Mouse (Mus musculus): ENCODE measurements around the gene Fam193b. TPM values are rescaled to one million over a fixed set of nuclear protein-coding genes. Genes with fewer than 3 reads are reported as not detected.

Gene Fam193b
- polyA plus RNA-seq, 1 experiment from 2014 or later, result 50.0 TPM

DNA sequence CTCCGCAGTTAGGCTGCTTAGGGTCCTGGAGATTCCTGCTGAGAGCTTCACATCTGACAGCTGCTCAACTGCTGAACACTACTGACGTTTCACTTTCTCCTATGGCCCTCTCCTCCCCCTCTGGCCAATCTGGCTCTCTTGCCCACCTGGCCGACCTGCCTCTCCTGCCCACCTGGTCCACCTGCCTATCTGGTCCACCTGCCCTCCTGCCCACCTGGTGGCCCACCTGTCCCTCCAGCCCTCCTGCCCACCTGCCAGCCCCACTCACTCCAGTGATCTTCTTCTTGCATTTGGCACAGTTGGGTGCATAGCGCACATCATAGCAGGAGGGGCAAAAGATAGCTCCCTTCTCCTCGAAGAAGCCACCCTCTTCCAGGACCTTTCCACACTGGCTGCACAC is 66.5 kb downstream of the Fam193b start:
- no peak for DNase-seq
- peaks cover 79% of the 10 kb centered on the region for H3K36me3 ChIP-seq (ENCODE audit: control insufficient read depth, insufficient read depth, low read length)
- 88% methylated on average over 5 of the region's 5 CpGs for WGBS

DNA sequence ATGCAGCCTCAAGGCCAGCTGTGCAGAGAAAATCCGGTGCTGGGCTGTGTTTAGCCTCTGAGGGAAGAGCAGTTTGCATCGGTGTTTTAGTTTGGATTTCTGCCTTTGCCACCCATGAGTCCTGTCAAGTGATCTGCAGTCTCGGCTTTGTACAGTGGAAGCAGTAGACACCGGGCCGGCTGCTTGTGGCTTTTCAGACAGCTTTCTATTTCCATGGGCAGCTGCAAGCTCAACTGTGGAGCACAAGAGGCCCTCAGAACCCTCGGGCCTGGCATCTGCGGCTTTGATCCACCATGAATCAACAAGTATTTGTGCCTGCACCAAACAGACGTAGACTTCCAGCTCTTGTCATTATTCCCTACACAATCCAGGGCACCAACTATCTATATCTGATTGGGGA is 68.5 kb downstream of the Fam193b start:
- WGBS, result 86% methylated on average over 8 of the region's 8 CpGs
- DNase-seq (no peak), ATAC-seq (ENCODE audit: low FRiP score, low TSS enrichment) (no peak)
- H3K4me2 ChIP-seq (ENCODE audit: low read length), result no peak overlapping the region
- no peak overlapping the region for H3K9ac ChIP-seq (replicated peaks; ENCODE audit: low read length)
- no peaks in the 10 kb centered on the region for H3K27me3 ChIP-seq (ENCODE audit: control insufficient read depth, insufficient read depth, low read length)
- H3K9me3 ChIP-seq (ENCODE audit: control insufficient read depth, low read length), result no peaks in the 10 kb centered on the region
- H3K27ac ChIP-seq (replicated peaks; ENCODE audit: low read depth, low read length), result no peak overlapping the region
- no peaks in the 10 kb centered on the region for H3K4me1 ChIP-seq (ENCODE audit: control insufficient read depth, insufficient read depth, low read length)
- H3K4me3 ChIP-seq (replicated peaks; ENCODE audit: low read depth, low read length), result no peak overlapping the region
- H3K36me3 ChIP-seq (ENCODE audit: control insufficient read depth, insufficient read depth, low read length), result peaks cover 75% of the 10 kb centered on the region

More for the DNA sequence above, 66.5 kb downstream of the Fam193b start:
- ATAC-seq (ENCODE audit: low FRiP score, low TSS enrichment), result no peak
- H3K9ac ChIP-seq (replicated peaks; ENCODE audit: low read length), result no peak overlapping the region
- H3K9me3 ChIP-seq (ENCODE audit: control insufficient read depth, low read length), result no peaks in the 10 kb centered on the region
- H3K27me3 ChIP-seq (ENCODE audit: control insufficient read depth, insufficient read depth, low read length), result no peaks in the 10 kb centered on the region
- H3K4me1 ChIP-seq (ENCODE audit: control insufficient read depth, insufficient read depth, low read length), result no peaks in the 10 kb centered on the region
- no peak overlapping the region for H3K4me2 ChIP-seq (ENCODE audit: low read length)
- H3K4me3 ChIP-seq (replicated peaks; ENCODE audit: low read depth, low read length), result no peak overlapping the region
- H3K27ac ChIP-seq (replicated peaks; ENCODE audit: low read depth, low read length), result no peak overlapping the region

DNA sequence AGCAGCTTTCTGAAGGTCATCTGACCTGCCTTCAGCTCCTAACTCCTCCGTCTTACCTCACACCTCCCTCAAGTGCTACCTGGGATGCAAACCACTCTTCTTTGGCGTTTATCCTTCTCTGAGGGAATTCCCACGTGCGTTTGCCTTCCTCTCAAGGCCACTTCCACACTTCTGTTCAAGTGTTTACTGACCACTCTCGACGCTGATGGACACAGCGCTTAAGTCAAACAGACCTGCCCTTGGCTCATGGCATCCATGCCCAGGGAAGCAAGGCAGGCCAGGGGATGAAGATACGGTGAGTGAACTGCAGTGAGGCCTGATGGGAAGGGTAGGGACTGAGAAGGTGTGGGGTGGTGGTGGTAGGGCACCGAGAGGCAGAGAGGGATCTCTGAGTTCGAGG is 70.3 kb downstream of the Fam193b start:
- Histone ChIP-seq H3K36me3 (ENCODE audit: control insufficient read depth, insufficient read depth, low read length) (peaks cover 57% of the 10 kb centered on the region), H3K27me3 (ENCODE audit: control insufficient read depth, insufficient read depth, low read length) (no peaks in the 10 kb centered on the region), H3K9me3 (ENCODE audit: control insufficient read depth, low read length) (no peaks in the 10 kb centered on the region), H3K9ac (replicated peaks; ENCODE audit: low read length) (no peak overlapping the region), H3K27ac (replicated peaks; ENCODE audit: low read depth, low read length) (no peak overlapping the region), H3K4me1 (ENCODE audit: control insufficient read depth, insufficient read depth, low read length) (peaks cover 12% of the 10 kb centered on the region), H3K4me3 (replicated peaks; ENCODE audit: low read depth, low read length) (no peak overlapping the region), H3K4me2 (ENCODE audit: low read length) (no peak overlapping the region)
- DNase-seq (no peak), ATAC-seq (ENCODE audit: low FRiP score, low TSS enrichment) (no peak)
- WGBS, result 86% methylated on average over 10 of the region's 10 CpGs

DNA sequence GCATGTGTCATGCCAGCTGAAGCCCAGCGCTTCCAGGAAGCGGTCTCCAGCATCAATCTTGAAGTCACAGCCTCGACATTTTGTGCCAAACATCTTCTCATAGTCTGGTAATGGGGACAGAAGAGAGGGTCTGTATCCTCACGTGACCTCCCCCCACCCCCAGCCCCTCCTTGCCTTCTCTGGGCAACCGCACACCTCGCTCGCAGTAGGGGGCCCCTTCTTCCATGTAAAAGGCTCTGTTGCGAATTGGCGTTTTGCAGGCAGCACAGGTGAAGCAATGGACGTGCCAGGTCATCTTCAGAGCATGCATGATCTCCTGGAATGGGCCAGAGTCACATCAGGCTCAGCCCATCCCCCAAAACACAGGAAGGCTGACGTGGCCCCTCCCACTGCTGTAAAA is 72.0 kb downstream of the Fam193b start:
- H3K27ac ChIP-seq (replicated peaks; ENCODE audit: low read depth, low read length), result no peak overlapping the region
- 52% methylated on average over 11 of the region's 11 CpGs for WGBS
- peaks cover 28% of the 10 kb centered on the region for H3K4me1 ChIP-seq (ENCODE audit: control insufficient read depth, insufficient read depth, low read length)
- ATAC-seq (ENCODE audit: low FRiP score, low TSS enrichment), result no peak
- H3K36me3 ChIP-seq (ENCODE audit: control insufficient read depth, insufficient read depth, low read length), result peaks cover 40% of the 10 kb centered on the region
- no peak overlapping the region for H3K9ac ChIP-seq (replicated peaks; ENCODE audit: low read length)
- no peak for DNase-seq
- H3K4me3 ChIP-seq (replicated peaks; ENCODE audit: low read depth, low read length), result no peak overlapping the region
- H3K4me2 ChIP-seq (ENCODE audit: low read length), result no peak overlapping the region
- no peaks in the 10 kb centered on the region for H3K9me3 ChIP-seq (ENCODE audit: control insufficient read depth, low read length)
- no peaks in the 10 kb centered on the region for H3K27me3 ChIP-seq (ENCODE audit: control insufficient read depth, insufficient read depth, low read length)

DNA sequence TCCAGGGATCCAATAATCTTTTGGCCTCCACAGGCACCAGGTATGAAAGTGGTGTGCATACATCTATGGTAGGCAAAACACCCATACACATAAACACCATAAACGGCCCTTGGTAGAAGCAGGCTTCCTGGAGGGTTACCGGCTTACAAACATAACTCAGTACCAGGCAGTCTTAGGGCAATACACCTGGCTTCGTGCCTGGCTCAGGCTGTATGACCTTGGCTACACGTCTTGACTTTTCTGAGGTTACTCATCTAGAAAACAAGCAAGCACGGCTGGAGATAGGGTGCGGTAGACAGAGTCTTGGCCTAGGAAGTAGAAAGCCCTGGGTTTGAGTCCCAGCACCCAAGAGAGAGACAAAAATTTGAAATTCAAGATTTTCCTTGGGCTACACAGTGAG is 74.3 kb downstream of the Fam193b start:
- Histone ChIP-seq H3K9me3 (ENCODE audit: control insufficient read depth, low read length) (no peaks in the 10 kb centered on the region), H3K4me3 (replicated peaks; ENCODE audit: low read depth, low read length) (no peak overlapping the region), H3K27ac (replicated peaks; ENCODE audit: low read depth, low read length) (0 out of 2 replicates have a peak overlapping the region, but pooled peaks have one; percentile 64), H3K9ac (replicated peaks; ENCODE audit: low read length) (no peak overlapping the region), H3K4me2 (ENCODE audit: low read length) (no peak overlapping the region), H3K27me3 (ENCODE audit: control insufficient read depth, insufficient read depth, low read length) (no peaks in the 10 kb centered on the region), H3K36me3 (ENCODE audit: control insufficient read depth, insufficient read depth, low read length) (peaks cover 22% of the 10 kb centered on the region), H3K4me1 (ENCODE audit: control insufficient read depth, insufficient read depth, low read length) (peaks cover 28% of the 10 kb centered on the region)
- WGBS, result 90% methylated on average over 6 of the region's 6 CpGs
- DNase-seq, result no peak
- no peak for ATAC-seq (ENCODE audit: low FRiP score, low TSS enrichment)

DNA sequence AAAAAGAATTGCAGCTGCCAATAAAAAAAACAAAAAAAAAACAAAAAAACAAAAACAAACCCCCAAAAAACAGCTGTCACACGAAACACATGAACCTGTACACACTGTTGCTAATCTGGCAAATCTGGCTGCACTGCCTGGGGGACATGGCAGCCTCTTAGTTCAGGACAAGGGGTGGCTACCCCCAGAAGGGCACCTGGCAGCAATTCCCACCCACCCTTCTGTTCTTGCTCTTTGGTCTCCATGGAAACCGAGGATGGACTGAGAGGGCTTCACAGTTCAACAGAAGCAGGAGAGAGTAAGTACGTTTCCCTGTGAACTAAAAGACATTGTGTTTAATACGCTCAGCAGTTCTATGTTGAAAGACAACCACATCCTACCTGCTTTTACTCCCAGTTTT is 75.2 kb downstream of the Fam193b start:
- peaks cover 28% of the 10 kb centered on the region for H3K4me1 ChIP-seq (ENCODE audit: control insufficient read depth, insufficient read depth, low read length)
- no peaks in the 10 kb centered on the region for H3K9me3 ChIP-seq (ENCODE audit: control insufficient read depth, low read length)
- 0 out of 2 replicates have a peak overlapping the region, but pooled peaks have one; percentile 13 for H3K9ac ChIP-seq (replicated peaks; ENCODE audit: low read length)
- H3K4me3 ChIP-seq (replicated peaks; ENCODE audit: low read depth, low read length), result no peak overlapping the region
- peaks cover 21% of the 10 kb centered on the region for H3K36me3 ChIP-seq (ENCODE audit: control insufficient read depth, insufficient read depth, low read length)
- H3K4me2 ChIP-seq (ENCODE audit: low read length), result 0 out of 2 replicates have a peak overlapping the region, but pooled peaks have one; percentile 19
- DNase-seq, result peak; percentile 67
- no peaks in the 10 kb centered on the region for H3K27me3 ChIP-seq (ENCODE audit: control insufficient read depth, insufficient read depth, low read length)
- ATAC-seq (ENCODE audit: low FRiP score, low TSS enrichment), result no peak
- 6% methylated on average over 4 of the region's 4 CpGs for WGBS
- peak overlapping the region; percentile 64; the same call in 1 of the 2 replicates for H3K27ac ChIP-seq (replicated peaks; ENCODE audit: low read depth, low read length)

DNA sequence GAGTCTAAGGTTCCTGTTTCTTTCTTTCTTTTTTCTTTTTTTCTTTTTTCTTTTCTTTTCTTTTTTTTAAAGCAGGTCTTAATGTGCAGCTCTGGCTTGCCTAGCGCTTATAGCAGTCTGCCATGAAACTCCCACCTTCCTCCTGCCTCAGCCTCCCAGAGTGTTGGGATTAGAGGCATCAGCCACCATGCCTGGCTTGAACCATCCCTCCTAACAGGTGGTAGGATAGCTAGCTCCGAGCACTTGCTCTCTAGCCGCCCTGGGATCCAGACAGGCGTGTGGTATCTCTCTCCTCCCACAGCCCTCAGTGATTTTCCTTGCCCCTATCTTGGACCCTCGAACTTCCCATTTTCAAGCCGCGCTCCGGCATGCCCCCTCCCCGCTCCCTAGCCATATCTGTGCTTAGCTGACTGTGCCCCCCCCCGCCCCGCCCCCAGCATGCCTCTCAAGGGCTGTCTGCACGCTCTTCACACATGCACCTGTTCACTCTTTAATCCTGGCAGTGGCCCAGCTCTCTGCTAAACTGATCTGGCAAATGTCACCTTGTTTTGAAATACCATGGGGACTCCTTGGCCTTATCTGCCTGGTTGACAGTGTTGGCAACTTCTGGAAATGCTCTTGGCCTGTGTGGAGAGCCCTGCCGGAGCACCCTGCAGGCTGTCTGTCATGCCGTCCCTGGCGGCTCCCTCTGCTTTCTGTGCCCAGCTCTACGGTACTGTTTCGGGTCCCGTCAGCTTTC is 75.9 kb downstream of the Fam193b start:
- H3K4me3 ChIP-seq (replicated peaks; ENCODE audit: low read depth, low read length), result no peak overlapping the region
- no peaks in the 10 kb centered on the region for H3K9me3 ChIP-seq (ENCODE audit: control insufficient read depth, low read length)
- H3K27ac ChIP-seq (replicated peaks; ENCODE audit: low read depth, low read length), result peak overlapping the region; percentile 64
- no peak overlapping the region; the same call in 1 of the 2 replicates for H3K9ac ChIP-seq (replicated peaks; ENCODE audit: low read length)
- peaks cover 28% of the 10 kb centered on the region for H3K4me1 ChIP-seq (ENCODE audit: control insufficient read depth, insufficient read depth, low read length)
- DNase-seq (peak; percentile 35), ATAC-seq (ENCODE audit: low FRiP score, low TSS enrichment) (no peak)
- peak overlapping the region; percentile 10; the same call in 1 of the 2 replicates for H3K4me2 ChIP-seq (ENCODE audit: low read length)
- WGBS, result 15% methylated on average over 18 of the region's 18 CpGs
- peaks cover 18% of the 10 kb centered on the region for H3K36me3 ChIP-seq (ENCODE audit: control insufficient read depth, insufficient read depth, low read length)
- no peaks in the 10 kb centered on the region for H3K27me3 ChIP-seq (ENCODE audit: control insufficient read depth, insufficient read depth, low read length)

DNA sequence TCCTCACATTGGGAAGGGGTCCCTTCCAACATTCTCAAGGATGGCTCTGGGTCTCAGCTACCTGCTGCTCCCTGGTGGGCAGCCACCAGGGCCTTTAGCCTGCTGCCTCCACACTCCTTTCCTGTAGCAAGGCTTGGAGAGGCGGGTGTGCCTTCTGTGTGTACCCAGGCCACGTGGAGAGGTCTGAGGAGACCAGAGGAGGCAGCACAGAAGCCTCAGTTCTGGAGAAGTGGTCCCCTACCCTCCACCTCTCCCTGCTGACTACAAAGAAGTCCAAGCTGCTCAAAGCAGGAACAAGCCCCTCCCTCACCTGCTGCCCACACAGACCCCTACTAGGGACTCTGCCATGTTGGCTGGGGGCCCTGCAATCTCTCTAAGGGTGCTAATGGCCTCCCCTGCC is 76.7 kb downstream of the Fam193b start:
- Histone ChIP-seq H3K4me2 (ENCODE audit: low read length) (no peak overlapping the region), H3K27ac (replicated peaks; ENCODE audit: low read depth, low read length) (no peak overlapping the region), H3K9me3 (ENCODE audit: control insufficient read depth, low read length) (no peaks in the 10 kb centered on the region), H3K4me1 (ENCODE audit: control insufficient read depth, insufficient read depth, low read length) (peaks cover 28% of the 10 kb centered on the region), H3K4me3 (replicated peaks; ENCODE audit: low read depth, low read length) (no peak overlapping the region), H3K36me3 (ENCODE audit: control insufficient read depth, insufficient read depth, low read length) (peaks cover 13% of the 10 kb centered on the region), H3K27me3 (ENCODE audit: control insufficient read depth, insufficient read depth, low read length) (no peaks in the 10 kb centered on the region), H3K9ac (replicated peaks; ENCODE audit: low read length) (no peak overlapping the region)
- ATAC-seq (ENCODE audit: low FRiP score, low TSS enrichment) (no peak; the same call in 1 of the 2 replicates), DNase-seq (no peak)
- 27% methylated on average over 2 of the region's 2 CpGs for WGBS
